Mouse (Mus musculus): ENCODE measurements around the gene Ifnlr1. TPM values are rescaled to one million over a fixed set of nuclear protein-coding genes. Genes with fewer than 3 reads are reported as not detected.

Ifnlr1 gene
- total and polyA plus RNA-seq, 2 experiments from 2014 or later = 0.08 to 0.10 TPM

DNA sequence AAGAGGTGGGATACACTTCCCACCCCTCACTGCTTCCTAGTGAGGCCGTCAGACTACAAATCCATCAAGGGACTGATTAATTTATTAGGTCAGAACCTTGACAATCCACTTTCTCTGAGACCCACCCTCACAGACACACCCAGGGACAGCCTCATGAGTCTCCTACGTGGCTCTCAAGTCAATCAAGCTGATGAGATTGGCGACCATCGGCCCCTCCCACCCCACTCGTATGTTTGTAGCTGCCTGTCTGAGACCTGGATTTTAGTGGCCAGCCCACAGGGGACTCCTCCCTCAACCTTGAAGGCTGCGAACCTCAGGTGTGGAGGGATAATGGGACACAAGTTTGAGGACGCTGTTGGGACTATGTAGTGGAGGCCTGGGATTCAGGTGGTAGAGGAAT, 53.1 kb downstream of the Ifnlr1 start:
- no peak for ATAC-seq
- Histone ChIP-seq H3K4me1 (ENCODE audit: insufficient read depth) (no peaks in the 10 kb centered on the region), H3K27ac (ENCODE audit: low read depth, low read length) (no peak overlapping the region), H3K4me2 (ENCODE audit: low read depth) (no peak overlapping the region), H3K4me3 (ENCODE audit: low read depth, low read length) (no peak overlapping the region), H3K27me3 (ENCODE audit: insufficient read depth, low read length) (no peaks in the 10 kb centered on the region), H3K9me3 (ENCODE audit: low read length) (peaks cover 4% of the 10 kb centered on the region; the same call in 1 of the 2 replicates), H3K9ac (no peak overlapping the region), H3K36me3 (ENCODE audit: insufficient read depth) (no peaks in the 10 kb centered on the region)
- TF ChIP-seq CTCF (IDR thresholded peaks at IDR 0.05; ENCODE audit: low read depth) = no peak
- WGBS = 79% methylated on average over 7 of the region's 7 CpGs
- DNase-seq = no peak

DNA sequence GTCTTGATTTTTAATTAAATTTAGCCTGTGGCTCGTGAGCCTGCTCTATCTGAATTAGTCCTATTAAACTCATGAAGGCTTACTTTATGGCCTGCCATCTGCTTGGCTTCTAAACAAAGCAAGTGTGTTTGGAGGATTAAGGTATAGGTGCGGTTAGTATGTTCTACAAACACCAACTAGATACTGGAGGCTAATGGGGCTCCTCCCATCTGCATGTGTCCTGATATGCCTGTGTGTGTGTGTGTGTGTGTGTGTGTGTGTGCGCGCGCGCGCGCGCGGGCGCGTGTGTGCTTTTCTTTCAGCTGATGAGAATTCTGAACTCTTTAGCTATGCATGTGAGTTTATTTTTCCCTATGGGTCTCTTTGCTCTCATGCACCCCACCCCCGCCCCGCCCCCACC, 53.6 kb downstream of the Ifnlr1 start:
- no peak overlapping the region for H3K4me3 ChIP-seq (ENCODE audit: low read depth, low read length)
- peaks cover 4% of the 10 kb centered on the region; the same call in 1 of the 2 replicates for H3K9me3 ChIP-seq (ENCODE audit: low read length)
- H3K36me3 ChIP-seq (ENCODE audit: insufficient read depth) = no peaks in the 10 kb centered on the region
- ATAC-seq (no peak), DNase-seq (no peak)
- no peaks in the 10 kb centered on the region for H3K4me1 ChIP-seq (ENCODE audit: insufficient read depth)
- no peak overlapping the region for H3K9ac ChIP-seq
- 92% methylated on average over 14 of the region's 14 CpGs for WGBS
- TF ChIP-seq CTCF (IDR thresholded peaks at IDR 0.05; ENCODE audit: low read depth) = no peak
- H3K27ac ChIP-seq (ENCODE audit: low read depth, low read length) = no peak overlapping the region
- no peak overlapping the region for H3K4me2 ChIP-seq (ENCODE audit: low read depth)
- H3K27me3 ChIP-seq (ENCODE audit: insufficient read depth, low read length) = no peaks in the 10 kb centered on the region

GRCm38 (mm10) chr4:135743520-135743919, 57.4 kb downstream of the Ifnlr1 start:
- TF ChIP-seq CTCF (IDR thresholded peaks at IDR 0.05; ENCODE audit: low read depth) = no peak
- DNase-seq = no peak
- Histone ChIP-seq H3K9me3 (ENCODE audit: low read length) (no peaks in the 10 kb centered on the region), H3K4me1 (ENCODE audit: insufficient read depth) (no peaks in the 10 kb centered on the region), H3K9ac (no peak overlapping the region), H3K4me2 (ENCODE audit: low read depth) (no peak overlapping the region), H3K36me3 (ENCODE audit: insufficient read depth) (no peaks in the 10 kb centered on the region), H3K27me3 (ENCODE audit: insufficient read depth, low read length) (no peaks in the 10 kb centered on the region), H3K27ac (ENCODE audit: low read depth, low read length) (no peak overlapping the region), H3K4me3 (ENCODE audit: low read depth, low read length) (no peak overlapping the region)
- WGBS = 60% methylated on average over 6 of the region's 6 CpGs
- ATAC-seq = no peak

- Histone ChIP-seq H3K4me1 (ENCODE audit: insufficient read depth) (no peaks in the 10 kb centered on the region), H3K9ac (no peak overlapping the region), H3K27ac (ENCODE audit: low read depth, low read length) (no peak overlapping the region), H3K36me3 (ENCODE audit: insufficient read depth) (no peaks in the 10 kb centered on the region), H3K27me3 (ENCODE audit: insufficient read depth, low read length) (no peaks in the 10 kb centered on the region), H3K4me3 (ENCODE audit: low read depth, low read length) (no peak overlapping the region), H3K9me3 (ENCODE audit: low read length) (no peaks in the 10 kb centered on the region), H3K4me2 (ENCODE audit: low read depth) (no peak overlapping the region)
- ATAC-seq = no peak
- no peak for TF ChIP-seq CTCF (IDR thresholded peaks at IDR 0.05; ENCODE audit: low read depth)
- WGBS = 63% methylated on average over 16 of the region's 16 CpGs
- DNase-seq = no peak
These were observed 58.8 kb downstream of the Ifnlr1 start for GRCm38 (mm10) chr4:135744726-135745448.

DNA sequence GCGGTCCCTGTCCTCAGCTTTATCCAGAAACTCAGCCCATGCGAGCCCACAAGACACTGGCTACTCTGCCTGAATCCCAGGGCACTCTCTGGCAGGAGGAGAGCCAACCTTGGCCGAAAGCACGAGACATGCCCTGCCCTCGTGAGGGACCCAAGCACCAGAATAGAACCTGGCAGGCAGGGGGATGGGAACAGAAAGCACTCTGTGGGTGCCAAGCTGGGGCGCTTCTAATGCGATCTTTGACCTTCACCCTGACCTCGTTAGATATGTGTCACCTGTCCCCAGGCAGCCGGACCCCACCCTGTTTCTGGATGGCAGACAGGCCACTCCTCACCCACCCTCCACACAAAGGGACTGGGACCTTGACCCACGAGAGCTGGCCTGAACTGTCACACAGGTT, 59.5 kb downstream of the Ifnlr1 start:
- Histone ChIP-seq H3K9ac (no peak overlapping the region), H3K4me1 (ENCODE audit: insufficient read depth) (no peaks in the 10 kb centered on the region), H3K27me3 (ENCODE audit: insufficient read depth, low read length) (no peaks in the 10 kb centered on the region), H3K4me3 (ENCODE audit: low read depth, low read length) (no peak overlapping the region), H3K4me2 (ENCODE audit: low read depth) (no peak overlapping the region), H3K36me3 (ENCODE audit: insufficient read depth) (no peaks in the 10 kb centered on the region), H3K9me3 (ENCODE audit: low read length) (no peaks in the 10 kb centered on the region), H3K27ac (ENCODE audit: low read depth, low read length) (no peak overlapping the region)
- no peak for DNase-seq
- WGBS = 80% methylated on average over 10 of the region's 10 CpGs
- ATAC-seq = no peak
- TF ChIP-seq CTCF (IDR thresholded peaks at IDR 0.05; ENCODE audit: low read depth) = no peak

DNA sequence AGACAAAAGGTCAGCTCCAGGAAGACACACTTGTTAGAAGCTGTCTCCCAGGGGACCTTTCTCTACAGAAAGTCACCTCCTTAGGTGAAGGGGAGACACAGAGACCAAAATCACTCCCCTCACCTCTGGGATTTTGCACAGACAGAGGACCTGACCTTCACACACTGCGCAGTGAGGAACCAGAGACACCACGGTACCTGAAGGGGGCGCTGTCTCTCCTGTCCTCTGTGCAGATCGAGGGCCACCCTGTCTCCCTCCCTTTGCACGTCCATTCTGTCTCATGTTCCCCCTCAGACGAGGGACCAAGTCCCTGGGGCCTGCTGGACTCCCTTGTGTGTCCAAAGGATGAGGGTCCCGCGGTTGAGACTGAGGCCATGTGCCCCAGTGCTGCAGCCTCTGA, 64.8 kb downstream of the Ifnlr1 start:
- ATAC-seq (no peak), DNase-seq (no peak)
- Histone ChIP-seq H3K9ac (no peak overlapping the region), H3K36me3 (ENCODE audit: insufficient read depth) (no peaks in the 10 kb centered on the region), H3K27me3 (ENCODE audit: insufficient read depth, low read length) (no peaks in the 10 kb centered on the region), H3K4me1 (ENCODE audit: insufficient read depth) (no peaks in the 10 kb centered on the region), H3K4me2 (ENCODE audit: low read depth) (no peak overlapping the region), H3K9me3 (ENCODE audit: low read length) (0 out of 2 replicates have a peak, but pooled peaks cover 3% of the 10 kb centered on the region), H3K4me3 (ENCODE audit: low read depth, low read length) (no peak overlapping the region), H3K27ac (ENCODE audit: low read depth, low read length) (no peak overlapping the region)
- no peak for TF ChIP-seq CTCF (IDR thresholded peaks at IDR 0.05; ENCODE audit: low read depth)
- WGBS = 86% methylated on average over 8 of the region's 8 CpGs

DNA sequence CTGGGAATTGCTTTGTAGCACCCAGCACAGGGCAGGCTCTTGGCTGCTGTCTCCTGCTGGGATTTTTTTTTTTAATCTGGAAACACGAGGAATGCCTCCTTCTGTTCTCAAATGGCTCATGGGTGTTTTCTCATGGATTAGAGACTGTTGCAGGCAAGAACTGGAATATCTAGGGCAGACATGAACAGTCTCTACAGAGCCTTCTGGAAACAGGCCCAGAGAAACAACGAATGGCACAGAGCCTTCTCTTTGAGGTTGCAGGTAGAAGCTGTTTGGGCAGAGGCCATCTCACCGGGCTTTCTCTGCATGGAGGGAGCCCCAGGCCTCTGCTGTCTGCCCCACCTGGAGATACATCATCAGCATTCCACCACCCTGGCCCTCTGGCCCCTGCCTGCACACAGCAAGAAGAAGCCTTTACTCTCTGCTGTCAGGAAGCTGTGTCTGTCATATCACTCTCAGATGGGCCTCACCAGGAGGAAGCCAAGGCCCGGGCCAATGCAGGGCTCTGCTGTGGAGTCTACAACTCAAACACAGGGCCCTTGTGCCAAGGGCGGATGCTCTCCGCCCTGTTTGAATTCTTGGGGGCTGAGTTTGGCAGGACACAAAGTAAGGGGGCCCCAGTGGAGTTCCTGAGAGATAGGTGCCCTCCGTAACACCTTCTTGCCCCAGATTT, 66.2 kb downstream of the Ifnlr1 start:
- no peak overlapping the region for H3K27ac ChIP-seq (ENCODE audit: low read depth, low read length)
- TF ChIP-seq CTCF (IDR thresholded peaks at IDR 0.05; ENCODE audit: low read depth) = no peak
- H3K4me2 ChIP-seq (ENCODE audit: low read depth) = no peak overlapping the region
- no peak for DNase-seq
- H3K27me3 ChIP-seq (ENCODE audit: insufficient read depth, low read length) = no peaks in the 10 kb centered on the region
- H3K9ac ChIP-seq = no peak overlapping the region
- H3K4me1 ChIP-seq (ENCODE audit: insufficient read depth) = no peaks in the 10 kb centered on the region
- no peak overlapping the region for H3K4me3 ChIP-seq (ENCODE audit: low read depth, low read length)
- no peak for ATAC-seq
- 78% methylated on average over 7 of the region's 7 CpGs for WGBS
- no peaks in the 10 kb centered on the region for H3K36me3 ChIP-seq (ENCODE audit: insufficient read depth)
- 0 out of 2 replicates have a peak, but pooled peaks cover 3% of the 10 kb centered on the region for H3K9me3 ChIP-seq (ENCODE audit: low read length)
